Mouse (Mus musculus) midbrain, postnatal 0 days (tissue): ENCODE results near the gene Pi4k2a. TPM values are rescaled to one million over a fixed set of nuclear protein-coding genes. Genes with fewer than 3 reads are reported as not detected.

Source experiments
- ATAC-seq: fragments of 200-750 bp; cut with Nextera tagmentation; 2 replicates; pipeline ENCODE4 v1.8.0; 2017; ENCODE audit warnings: moderate number of reproducible peaks, mild to moderate bottlenecking, moderate TSS enrichment, moderate library complexity; ENCODE audit not compliant: low FRiP score
- DNase-seq: peaks from one replicate; pipeline ENCODE4 v3.0.0-alpha.2; 2015; ENCODE audit warnings: low spot score
- H3K27ac ChIP-seq: fragments of 300-500 bp; sonication (generic); 2 replicates; pipeline ENCODE4 v1.5.1; 2014; ENCODE audit warnings: low read depth, mild to moderate bottlenecking, low read length, mixed read lengths
- H3K27me3 ChIP-seq: fragments of 300-500 bp; sonication (generic); 2 replicates; pipeline ENCODE4 v1.6.1; 2014; ENCODE audit warnings: low read length, control low read depth, mixed read lengths; ENCODE audit not compliant: insufficient read depth
- H3K36me3 ChIP-seq: fragments of 300-500 bp; sonication (generic); 2 replicates; pipeline ENCODE4 v1.6.1; 2014; ENCODE audit warnings: low read length, control low read depth, mixed read lengths; ENCODE audit not compliant: insufficient read depth
- H3K4me1 ChIP-seq: fragments of 300-500 bp; sonication (generic); 2 replicates; pipeline ENCODE4 v1.6.1; 2014; ENCODE audit warnings: mild to moderate bottlenecking, control low read depth, antibody characterized with exemption, low read length, mixed read lengths; ENCODE audit not compliant: insufficient read depth
- H3K4me2 ChIP-seq: fragments of 300-500 bp; sonication (generic); 2 replicates; pipeline ENCODE4 v1.6.1; 2014; ENCODE audit warnings: low read depth, mild to moderate bottlenecking, low read length, mixed read lengths; ENCODE audit not compliant: poor library complexity, severe bottlenecking
- H3K4me3 ChIP-seq: fragments of 300-500 bp; sonication (generic); 2 replicates; pipeline ENCODE4 v1.5.1; 2014; ENCODE audit warnings: low read depth, mild to moderate bottlenecking, low read length, moderate library complexity
- H3K9ac ChIP-seq: fragments of 300-500 bp; sonication (generic); replicated peaks from 2 replicates; pipeline ENCODE4 v1.6.1; 2014; ENCODE audit warnings: mild to moderate bottlenecking, low read length, moderate library complexity, mixed read lengths; ENCODE audit not compliant: poor library complexity, severe bottlenecking
- H3K9me3 ChIP-seq: fragments of 300-500 bp; sonication (generic); 2 replicates; pipeline ENCODE4 v1.6.1; 2016; ENCODE audit warnings: low read length, control low read depth
- CTCF ChIP-seq: IDR thresholded peaks from 2 replicates; pipeline ENCODE4 v1.5.1; 2016; ENCODE audit warnings: antibody characterized with exemption, mild to moderate bottlenecking
- WGBS: fragments of 180-500 bp; shearing (Covaris S2); extraction: QIAGEN DNeasy Blood & Tissue Kit; methylation state at CpG from one replicate; pipeline ENCODE4 v1.1.7; 2014; 5-methylcytosine and 5-hydroxymethylcytosine counted together
- polyA plus RNA-seq: library from polyadenylated mRNA; unstranded; fragments of >200 nt; fragmentation: Nextera tagmentation; extraction: Ambion mirVana; gene quantifications from 2 replicates; pipeline ENCODE4 v1.2.1, GENCODE M21; 2015
- total RNA-seq: library from RNA; depleted of rRNA; stranded (reverse); fragments of >200 nt; gene quantifications from 2 replicates; pipeline ENCODE4 v1.2.3, GENCODE M21; 2014; rRNA removed

Pi4k2a gene
- total and polyA plus RNA-seq, 2 experiments from 2014 or later: 19.3 to 33.0 TPM

GRCm38 (mm10) chr19:42166766-42167165 is 76.5 kb downstream of the Pi4k2a start:
- Histone ChIP-seq H3K4me2 (no peak overlapping the region), H3K4me3 (no peak overlapping the region), H3K9ac (no peak overlapping the region), H3K9me3 (no peaks in the 10 kb centered on the region), H3K36me3 (no peaks in the 10 kb centered on the region), H3K27me3 (no peaks in the 10 kb centered on the region), H3K27ac (no peak overlapping the region), H3K4me1 (peaks cover 7% of the 10 kb centered on the region; the same call in 1 of the 2 replicates)
- DNase-seq: no peak
- no peak for ATAC-seq
- 52% methylated on average over 3 of the region's 3 CpGs for WGBS
- TF ChIP-seq CTCF: no peak

GRCm38 (mm10) chr19:42167489-42167888 is 77.2 kb downstream of the Pi4k2a start:
- DNase-seq (no peak), ATAC-seq (no peak)
- H3K4me2 ChIP-seq: no peak overlapping the region
- 61% methylated on average over 9 of the region's 9 CpGs for WGBS
- H3K27ac ChIP-seq: no peak overlapping the region
- no peak overlapping the region for H3K4me3 ChIP-seq
- H3K9ac ChIP-seq: no peak overlapping the region
- peaks cover 8% of the 10 kb centered on the region; the same call in 1 of the 2 replicates for H3K4me1 ChIP-seq
- no peak for TF ChIP-seq CTCF
- H3K9me3 ChIP-seq: no peaks in the 10 kb centered on the region
- no peaks in the 10 kb centered on the region for H3K36me3 ChIP-seq
- H3K27me3 ChIP-seq: no peaks in the 10 kb centered on the region

- peak overlapping the region; percentile 29; the same call in 1 of the 2 replicates for H3K9ac ChIP-seq
- H3K4me3 ChIP-seq: peak overlapping the region; percentile 69; the same call in 1 of the 2 replicates
- DNase-seq (peak; percentile 15), ATAC-seq (no peak)
- H3K9me3 ChIP-seq: no peaks in the 10 kb centered on the region
- peaks cover 8% of the 10 kb centered on the region; the same call in 1 of the 2 replicates for H3K4me1 ChIP-seq
- H3K4me2 ChIP-seq: peak overlapping the region; percentile 83
- 73% methylated on average over 10 of the region's 10 CpGs for WGBS
- no peak for TF ChIP-seq CTCF
- H3K36me3 ChIP-seq: no peaks in the 10 kb centered on the region
- H3K27ac ChIP-seq: no peak overlapping the region
- H3K27me3 ChIP-seq: no peaks in the 10 kb centered on the region
Measured at GRCm38 (mm10) chr19:42169322-42169975, 79.2 kb downstream of the Pi4k2a start.

GRCm38 (mm10) chr19:42170025-42170969 is 80.0 kb downstream of the Pi4k2a start:
- 2% methylated on average over 49 of the region's 56 CpGs for WGBS

More at GRCm38 (mm10) chr19:42170025-42170969, 80.0 kb downstream of the Pi4k2a start:
- TF ChIP-seq CTCF: peak; percentile 12; the same call in 1 of the 2 replicates
- Histone ChIP-seq H3K36me3 (no peaks in the 10 kb centered on the region), H3K9me3 (no peaks in the 10 kb centered on the region), H3K4me3 (peak overlapping the region; percentile 69), H3K4me2 (peak overlapping the region; percentile 83), H3K4me1 (peaks cover 8% of the 10 kb centered on the region; the same call in 1 of the 2 replicates), H3K27ac (peak overlapping the region; percentile 33), H3K9ac (peak overlapping the region; percentile 72), H3K27me3 (no peaks in the 10 kb centered on the region)
- ATAC-seq (peak; percentile 92), DNase-seq (peak; percentile 96)

Other genes with a start within 250 kb of the Pi4k2a start
- 6.9 and 10.4 TPM in 2 replicates for gene Frat2, start 242.3 kb upstream of the Pi4k2a start, total RNA-seq
- 6.7 and 8.0 TPM in 2 replicates for gene Frat2, start 242.3 kb upstream of the Pi4k2a start, polyA plus RNA-seq
- 20.6 and 21.2 TPM in 2 replicates for gene Rrp12, start 194.3 kb upstream of the Pi4k2a start, total RNA-seq
- 13.9 and 14.1 TPM in 2 replicates for gene Rrp12, start 194.3 kb upstream of the Pi4k2a start, polyA plus RNA-seq
- 473 and 479 TPM in 2 replicates for gene Pgam1, start 178.5 kb upstream of the Pi4k2a start, total RNA-seq
- 536 and 596 TPM in 2 replicates for gene Pgam1, start 178.5 kb upstream of the Pi4k2a start, polyA plus RNA-seq
- 18.0 and 28.8 TPM in 2 replicates for gene Exosc1, start 157.0 kb upstream of the Pi4k2a start, total RNA-seq
- gene Exosc1, start 157.0 kb upstream of the Pi4k2a start, polyA plus RNA-seq: 61.2 and 62.3 TPM in 2 replicates
- 49.2 and 61.9 TPM in 2 replicates for gene Zdhhc16, start 157.0 kb upstream of the Pi4k2a start, total RNA-seq
- gene Zdhhc16, start 157.0 kb upstream of the Pi4k2a start, polyA plus RNA-seq: 86.7 and 91.0 TPM in 2 replicates
- gene Mms19, start 109.3 kb upstream of the Pi4k2a start, total RNA-seq: 45.7 and 62.5 TPM in 2 replicates
- 26.1 TPM in 2 replicates for gene Mms19, start 109.3 kb upstream of the Pi4k2a start, polyA plus RNA-seq
- 17.5 and 22.1 TPM in 2 replicates for gene Ubtd1, start 108.7 kb upstream of the Pi4k2a start, total RNA-seq
- gene Ubtd1, start 108.7 kb upstream of the Pi4k2a start, polyA plus RNA-seq: 12.2 and 12.8 TPM in 2 replicates
- gene Ankrd2, start 54.5 kb upstream of the Pi4k2a start, total RNA-seq: 0.71 and 1.7 TPM in 2 replicates
- gene Ankrd2, start 54.5 kb upstream of the Pi4k2a start, polyA plus RNA-seq: 0.81 and 2.4 TPM in 2 replicates
- gene Hoga1, start 44.9 kb upstream of the Pi4k2a start, total RNA-seq: 3.1 TPM in 2 replicates
- 3.4 and 4.0 TPM in 2 replicates for gene Hoga1, start 44.9 kb upstream of the Pi4k2a start, polyA plus RNA-seq
- gene 4933411K16Rik, start 38.2 kb upstream of the Pi4k2a start, total RNA-seq: 0.24 TPM in 1 of 2 replicates, not detected in the other
- not detected in 2 replicates for gene 4933411K16Rik, start 38.2 kb upstream of the Pi4k2a start, polyA plus RNA-seq
- 47.2 and 47.5 TPM in 2 replicates for gene Morn4, start 4.1 kb upstream of the Pi4k2a start, total RNA-seq
- 122 and 123 TPM in 2 replicates for gene Morn4, start 4.1 kb upstream of the Pi4k2a start, polyA plus RNA-seq
- gene Avpi1, start 38.6 kb downstream of the Pi4k2a start, total RNA-seq: 9.3 and 11.5 TPM in 2 replicates
- gene Avpi1, start 38.6 kb downstream of the Pi4k2a start, polyA plus RNA-seq: 11.9 and 13.7 TPM in 2 replicates
- 14.7 and 15.1 TPM in 2 replicates for gene Marveld1, start 56.9 kb downstream of the Pi4k2a start, total RNA-seq
- gene Marveld1, start 56.9 kb downstream of the Pi4k2a start, polyA plus RNA-seq: 2.9 and 3.6 TPM in 2 replicates
- gene Zfyve27, start 73.5 kb downstream of the Pi4k2a start, total RNA-seq: 71.8 and 83.9 TPM in 2 replicates
- 48.8 and 50.6 TPM in 2 replicates for gene Zfyve27, start 73.5 kb downstream of the Pi4k2a start, polyA plus RNA-seq
- gene Sfrp5, start 111.8 kb downstream of the Pi4k2a start, total RNA-seq: 1.6 and 3.8 TPM in 2 replicates
- 2.7 and 2.8 TPM in 2 replicates for gene Sfrp5, start 111.8 kb downstream of the Pi4k2a start, polyA plus RNA-seq
- 92.0 and 92.8 TPM in 2 replicates for gene Golga7b, start 157.1 kb downstream of the Pi4k2a start, total RNA-seq
- gene Golga7b, start 157.1 kb downstream of the Pi4k2a start, polyA plus RNA-seq: 68.9 and 70.3 TPM in 2 replicates